Mouse (Mus musculus): ENCODE measurements around the gene Slc25a48. TPM values are rescaled to one million over a fixed set of nuclear protein-coding genes. Genes with fewer than 3 reads are reported as not detected.

The Slc25a48 gene
- polyA plus RNA-seq, 1 experiment from 2014 or later, result not detected

- Histone ChIP-seq H3K4me3 (no peak overlapping the region), H3K27ac (no peak overlapping the region), H3K4me2 (no peak overlapping the region), H3K9ac (no peak overlapping the region), H3K27me3 (no peaks in the 10 kb centered on the region), H3K4me1 (replicated peaks) (no peaks in the 10 kb centered on the region), H3K9me3 (no peaks in the 10 kb centered on the region), H3K36me3 (no peaks in the 10 kb centered on the region)
- no peak for ATAC-seq (ENCODE audit: low FRiP score)
- WGBS, result 80% methylated on average over 5 of the region's 5 CpGs
These were observed 49.9 kb downstream of the Slc25a48 start for GRCm38 (mm10) chr13:56488012-56488411.

GRCm38 (mm10) chr13:56494440-56494839, 56.3 kb downstream of the Slc25a48 start:
- Histone ChIP-seq H3K4me1 (replicated peaks) (no peaks in the 10 kb centered on the region), H3K4me3 (no peak overlapping the region), H3K4me2 (no peak overlapping the region), H3K9me3 (no peaks in the 10 kb centered on the region), H3K9ac (no peak overlapping the region), H3K27ac (no peak overlapping the region), H3K36me3 (no peaks in the 10 kb centered on the region), H3K27me3 (no peaks in the 10 kb centered on the region)
- whole genome bisulfite sequencing, result 37% methylated on average over 3 of the region's 3 CpGs
- ATAC-seq (ENCODE audit: low FRiP score), result no peak

GRCm38 (mm10) chr13:56500132-56500531, 62.0 kb downstream of the Slc25a48 start:
- H3K4me3 ChIP-seq, result no peak overlapping the region
- no peak overlapping the region for H3K4me2 ChIP-seq
- no peaks in the 10 kb centered on the region for H3K9me3 ChIP-seq
- no peaks in the 10 kb centered on the region for H3K27me3 ChIP-seq
- WGBS, result 85% methylated on average over 3 of the region's 3 CpGs
- no peak overlapping the region for H3K9ac ChIP-seq
- H3K4me1 ChIP-seq (replicated peaks), result no peaks in the 10 kb centered on the region
- H3K36me3 ChIP-seq, result no peaks in the 10 kb centered on the region
- H3K27ac ChIP-seq, result no peak overlapping the region
- ATAC-seq (ENCODE audit: low FRiP score), result no peak

- H3K36me3 ChIP-seq, result no peaks in the 10 kb centered on the region
- no peak overlapping the region for H3K27ac ChIP-seq
- no peak overlapping the region for H3K4me3 ChIP-seq
- no peak overlapping the region for H3K4me2 ChIP-seq
- WGBS, result 88% methylated on average over 8 of the region's 8 CpGs
- H3K9ac ChIP-seq, result no peak overlapping the region
- no peaks in the 10 kb centered on the region for H3K9me3 ChIP-seq
- ATAC-seq (ENCODE audit: low FRiP score), result no peak
- H3K4me1 ChIP-seq (replicated peaks), result no peaks in the 10 kb centered on the region
- no peaks in the 10 kb centered on the region for H3K27me3 ChIP-seq
These were observed 62.5 kb downstream of the Slc25a48 start for GRCm38 (mm10) chr13:56500636-56501035.

GRCm38 (mm10) chr13:56501866-56502420, 63.8 kb downstream of the Slc25a48 start:
- Histone ChIP-seq H3K9me3 (no peaks in the 10 kb centered on the region), H3K9ac (no peak overlapping the region), H3K27ac (no peak overlapping the region), H3K27me3 (no peaks in the 10 kb centered on the region), H3K4me2 (no peak overlapping the region), H3K4me1 (replicated peaks) (no peaks in the 10 kb centered on the region), H3K36me3 (no peaks in the 10 kb centered on the region), H3K4me3 (no peak overlapping the region)
- ATAC-seq (ENCODE audit: low FRiP score), result no peak
- 77% methylated on average over 6 of the region's 6 CpGs for WGBS

- H3K4me1 ChIP-seq (replicated peaks), result no peaks in the 10 kb centered on the region
- no peak overlapping the region for H3K27ac ChIP-seq
- H3K27me3 ChIP-seq, result no peaks in the 10 kb centered on the region
- WGBS, result 88% methylated on average over 6 of the region's 6 CpGs
- no peak overlapping the region for H3K9ac ChIP-seq
- H3K4me3 ChIP-seq, result no peak overlapping the region
- no peaks in the 10 kb centered on the region for H3K36me3 ChIP-seq
- no peak for ATAC-seq (ENCODE audit: low FRiP score)
- no peak overlapping the region for H3K4me2 ChIP-seq
- no peaks in the 10 kb centered on the region for H3K9me3 ChIP-seq
These were observed 68.8 kb downstream of the Slc25a48 start for GRCm38 (mm10) chr13:56506871-56507496.

- Histone ChIP-seq H3K9me3 (no peaks in the 10 kb centered on the region), H3K9ac (no peak overlapping the region), H3K4me2 (no peak overlapping the region), H3K27me3 (no peaks in the 10 kb centered on the region), H3K36me3 (no peaks in the 10 kb centered on the region), H3K4me3 (no peak overlapping the region), H3K27ac (no peak overlapping the region), H3K4me1 (replicated peaks) (no peaks in the 10 kb centered on the region)
- ATAC-seq (ENCODE audit: low FRiP score), result no peak
- 84% methylated on average over 2 of the region's 2 CpGs for WGBS
These were observed 71.6 kb downstream of the Slc25a48 start for GRCm38 (mm10) chr13:56509796-56510195.

GRCm38 (mm10) chr13:56513595-56513994, 75.4 kb downstream of the Slc25a48 start:
- ATAC-seq (ENCODE audit: low FRiP score), result no peak
- H3K27ac ChIP-seq, result no peak overlapping the region
- no peak overlapping the region for H3K4me2 ChIP-seq
- H3K27me3 ChIP-seq, result no peaks in the 10 kb centered on the region
- no peaks in the 10 kb centered on the region for H3K4me1 ChIP-seq (replicated peaks)
- no peak overlapping the region for H3K9ac ChIP-seq
- no peaks in the 10 kb centered on the region for H3K36me3 ChIP-seq
- H3K9me3 ChIP-seq, result no peaks in the 10 kb centered on the region
- H3K4me3 ChIP-seq, result no peak overlapping the region

GRCm38 (mm10) chr13:56516311-56516710, 78.2 kb downstream of the Slc25a48 start:
- Histone ChIP-seq H3K4me2 (no peak overlapping the region), H3K36me3 (no peaks in the 10 kb centered on the region), H3K27ac (no peak overlapping the region), H3K4me3 (no peak overlapping the region), H3K9ac (no peak overlapping the region), H3K9me3 (no peaks in the 10 kb centered on the region), H3K4me1 (replicated peaks) (no peaks in the 10 kb centered on the region), H3K27me3 (no peaks in the 10 kb centered on the region)
- 59% methylated on average over 4 of the region's 4 CpGs for WGBS
- ATAC-seq (ENCODE audit: low FRiP score), result no peak

GRCm38 (mm10) chr13:56516816-56517215, 78.7 kb downstream of the Slc25a48 start:
- Histone ChIP-seq H3K4me1 (replicated peaks) (no peaks in the 10 kb centered on the region), H3K4me3 (no peak overlapping the region), H3K9me3 (no peaks in the 10 kb centered on the region), H3K36me3 (no peaks in the 10 kb centered on the region), H3K27me3 (no peaks in the 10 kb centered on the region), H3K4me2 (no peak overlapping the region), H3K27ac (no peak overlapping the region), H3K9ac (no peak overlapping the region)
- 59% methylated on average over 7 of the region's 7 CpGs for WGBS
- no peak for ATAC-seq (ENCODE audit: low FRiP score)

- H3K9ac ChIP-seq, result peak within 1 kb of the TSS; percentile 73
- 0 out of 2 replicates have a peak within 1 kb of the TSS, but pooled peaks have one; percentile 44 for H3K27ac ChIP-seq
- no peaks in the 10 kb centered on the region for H3K36me3 ChIP-seq
- H3K4me2 ChIP-seq, result peak within 1 kb of the TSS; percentile 76
- peak; percentile 99 for ATAC-seq (ENCODE audit: low FRiP score)
- WGBS, result under 1% methylated on average over 55 of the region's 56 CpGs
- no peaks in the 10 kb centered on the region for H3K9me3 ChIP-seq
- no peaks in the 10 kb centered on the region for H3K27me3 ChIP-seq
- peak within 1 kb of the TSS; percentile 61 for H3K4me3 ChIP-seq
- peaks cover 3% of the 10 kb centered on the region; the same call in 1 of the 2 replicates for H3K4me1 ChIP-seq (replicated peaks)
These were observed 84.1 kb downstream of the Slc25a48 start, which contains the start of gene Fbxl21 for GRCm38 (mm10) chr13:56522081-56522820. TSS of gene Fbxl21 (plus strand) at chr13:56522472.

GRCm38 (mm10) chr13:56522821-56523167, 84.6 kb downstream of the Slc25a48 start:
- Histone ChIP-seq H3K36me3 (no peaks in the 10 kb centered on the region), H3K4me3 (peak overlapping the region; percentile 61), H3K9me3 (no peaks in the 10 kb centered on the region), H3K4me1 (replicated peaks) (peaks cover 3% of the 10 kb centered on the region; the same call in 1 of the 2 replicates), H3K27me3 (no peaks in the 10 kb centered on the region), H3K9ac (peak overlapping the region; percentile 73), H3K4me2 (peak overlapping the region; percentile 76), H3K27ac (0 out of 2 replicates have a peak overlapping the region, but pooled peaks have one; percentile 44)
- WGBS, result 8% methylated on average over 8 of the region's 8 CpGs
- peak; percentile 21; the same call in 1 of the 2 replicates for ATAC-seq (ENCODE audit: low FRiP score)
